Mouse (Mus musculus) lung, postnatal 0 days (tissue): ENCODE measurements around the gene Ptbp1.

Source experiments
- CTCF ChIP-seq: IDR thresholded peaks from 2 replicates; pipeline ENCODE4 v1.5.1; 2016; ENCODE audit warnings: antibody characterized with exemption, mild to moderate bottlenecking
- EP300 ChIP-seq: IDR thresholded peaks from 2 replicates; pipeline ENCODE4 v1.6.1; 2016; ENCODE audit warnings: antibody characterized with exemption, mild to moderate bottlenecking, control low read depth

GRCm38 (mm10) chr10:79889386-79889785 lies 35.2 kb downstream of the Ptbp1 start:
- no peak for TF ChIP-seq CTCF
- TF ChIP-seq EP300 = no peak
